Mouse (Mus musculus): ENCODE data around the gene Gsdmc4. TPM values are rescaled to one million over a fixed set of nuclear protein-coding genes. Genes with fewer than 3 reads are reported as not detected.
"Not testable (repeated sequence)": the region's sequence is repeated elsewhere in the genome, so short reads cannot be mapped to it uniquely, and the experiment has no call there.

Gsdmc4 gene
- not detected in 2 replicates for polyA plus RNA-seq (2015; fragmentation: Nextera tagmentation; extraction: Ambion mirVana)

- H3K4me3 ChIP-seq; ATAC-seq (replicated peaks); H3K9ac ChIP-seq (replicated peaks); H3K4me1 ChIP-seq; H3K36me3 ChIP-seq; H3K27ac ChIP-seq (replicated peaks); H3K4me2 ChIP-seq (replicated peaks); H3K9me3 ChIP-seq; H3K27me3 ChIP-seq: not testable (repeated sequence)
- 83% methylated on average over 2 of the region's 2 CpGs for WGBS
These were observed at the start of gene Gsdmc4 for GRCm38 (mm10) chr15:63912197-63912596. Gene Gsdmc4, minus strand, starts transcription at chr15:63912297.

GRCm38 (mm10) chr15:63960542-63960941, 48.4 kb upstream of the Gsdmc4 start:
- Histone ChIP-seq H3K9ac (replicated peaks) (no peak overlapping the region), H3K4me1 (no peaks in the 10 kb centered on the region), H3K4me2 (replicated peaks) (no peak overlapping the region), H3K27me3 (no peaks in the 10 kb centered on the region), H3K36me3 (no peaks in the 10 kb centered on the region), H3K4me3 (no peak overlapping the region), H3K27ac (replicated peaks) (no peak overlapping the region), H3K9me3 (no peaks in the 10 kb centered on the region)
- no peak for ATAC-seq (replicated peaks)
- 93% methylated on average over 2 of the region's 2 CpGs for WGBS

DNA sequence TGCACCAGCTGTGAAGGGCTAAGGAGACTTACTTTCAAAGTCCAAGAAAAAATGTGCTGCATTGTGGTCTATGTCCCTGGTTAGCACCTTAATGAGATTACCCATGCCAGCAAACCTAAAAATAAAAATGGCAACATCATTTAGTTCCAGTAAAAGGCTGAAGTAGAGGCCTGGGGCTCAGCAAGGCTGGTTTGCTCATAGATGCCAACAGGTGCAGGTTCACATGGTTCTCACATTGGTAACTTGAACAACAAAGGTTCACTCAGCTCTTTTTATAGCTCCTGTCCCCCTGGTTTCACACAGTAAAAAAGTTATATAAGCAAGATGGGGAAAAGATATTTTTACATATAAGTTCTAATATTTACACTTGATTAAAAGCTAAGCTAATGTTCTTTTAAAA, 45.5 kb upstream of the Gsdmc4 start:
- H3K27me3 ChIP-seq, result no peaks in the 10 kb centered on the region
- H3K9me3 ChIP-seq, result no peaks in the 10 kb centered on the region
- H3K4me1 ChIP-seq, result no peaks in the 10 kb centered on the region
- no peak overlapping the region for H3K4me3 ChIP-seq
- H3K27ac ChIP-seq (replicated peaks), result no peak overlapping the region
- ATAC-seq (replicated peaks), result no peak
- H3K9ac ChIP-seq (replicated peaks), result no peak overlapping the region
- H3K36me3 ChIP-seq, result no peaks in the 10 kb centered on the region
- H3K4me2 ChIP-seq (replicated peaks), result no peak overlapping the region

GRCm38 (mm10) chr15:63953256-63953655, 41.2 kb upstream of the Gsdmc4 start:
- H3K4me3 ChIP-seq, result no peak overlapping the region
- 59% methylated on average over 4 of the region's 4 CpGs for WGBS
- H3K27me3 ChIP-seq, result no peaks in the 10 kb centered on the region
- H3K9ac ChIP-seq (replicated peaks), result no peak overlapping the region
- no peak overlapping the region for H3K4me2 ChIP-seq (replicated peaks)
- no peak for ATAC-seq (replicated peaks)
- no peaks in the 10 kb centered on the region for H3K9me3 ChIP-seq
- no peaks in the 10 kb centered on the region for H3K4me1 ChIP-seq
- no peak overlapping the region for H3K27ac ChIP-seq (replicated peaks)
- H3K36me3 ChIP-seq, result no peaks in the 10 kb centered on the region

- Histone ChIP-seq H3K36me3 (peaks cover 32% of the 10 kb centered on the region), H3K27ac (replicated peaks) (no peak overlapping the region), H3K27me3 (no peaks in the 10 kb centered on the region), H3K9ac (replicated peaks) (no peak overlapping the region), H3K4me3 (no peak overlapping the region), H3K4me1 (no peaks in the 10 kb centered on the region), H3K4me2 (replicated peaks) (no peak overlapping the region), H3K9me3 (no peaks in the 10 kb centered on the region)
- WGBS, result 92% methylated on average over 1 of the region's 1 CpGs
- ATAC-seq (replicated peaks), result no peak
These were observed 29.1 kb upstream of the Gsdmc4 start for GRCm38 (mm10) chr15:63941221-63941620.

DNA sequence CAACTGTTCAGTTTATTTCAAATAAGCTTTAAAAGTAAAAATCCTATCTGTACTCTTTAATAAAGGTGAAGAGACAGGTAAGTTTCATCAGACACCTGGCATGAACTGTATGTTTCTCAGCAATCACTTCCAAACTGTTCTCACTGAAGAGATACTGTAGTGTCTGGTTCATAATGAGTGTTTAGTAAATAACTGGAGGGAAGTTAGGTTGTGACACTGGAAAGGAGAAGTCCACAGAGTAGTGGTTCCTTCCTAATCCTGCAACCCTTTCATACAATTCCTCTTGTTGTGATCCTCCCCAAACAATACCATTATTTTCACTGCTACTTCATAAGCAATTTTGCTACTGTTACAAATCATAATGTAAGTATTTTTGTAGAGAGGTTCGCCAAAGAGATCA, 20.6 kb upstream of the Gsdmc4 start:
- H3K36me3 ChIP-seq, result peaks cover 39% of the 10 kb centered on the region
- H3K4me1 ChIP-seq, result no peaks in the 10 kb centered on the region
- H3K9me3 ChIP-seq, result no peaks in the 10 kb centered on the region
- no peak overlapping the region for H3K9ac ChIP-seq (replicated peaks)
- H3K27me3 ChIP-seq, result no peaks in the 10 kb centered on the region
- no peak overlapping the region for H3K4me2 ChIP-seq (replicated peaks)
- no peak for ATAC-seq (replicated peaks)
- no peak overlapping the region for H3K27ac ChIP-seq (replicated peaks)
- H3K4me3 ChIP-seq, result no peak overlapping the region
- WGBS, result 95% methylated on average over 1 of the region's 1 CpGs

DNA sequence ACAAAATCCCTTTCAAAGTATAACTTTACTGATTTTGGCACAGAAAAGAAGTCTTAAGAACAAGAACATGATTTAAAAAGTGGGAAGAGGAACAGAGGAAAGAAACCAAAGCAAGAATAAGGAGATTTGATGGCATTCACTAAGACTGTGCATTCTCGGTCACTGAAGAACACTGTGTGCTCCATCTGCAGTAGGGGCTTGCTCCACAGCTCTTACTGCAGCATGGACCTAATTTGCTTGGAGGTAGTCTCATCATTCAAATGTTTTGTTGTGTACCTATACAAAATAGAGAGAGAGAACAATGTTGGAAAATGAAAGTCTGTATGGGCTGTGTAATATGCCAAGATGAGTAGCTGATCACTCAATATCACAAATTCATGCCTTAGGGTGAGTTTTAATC, 19.3 kb upstream of the Gsdmc4 start:
- no peaks in the 10 kb centered on the region for H3K4me1 ChIP-seq
- no peaks in the 10 kb centered on the region for H3K27me3 ChIP-seq
- H3K9me3 ChIP-seq, result no peaks in the 10 kb centered on the region
- H3K27ac ChIP-seq (replicated peaks), result no peak overlapping the region
- 90% methylated on average over 1 of the region's 1 CpGs for WGBS
- H3K9ac ChIP-seq (replicated peaks), result no peak overlapping the region
- H3K4me2 ChIP-seq (replicated peaks), result no peak overlapping the region
- H3K36me3 ChIP-seq, result peaks cover 34% of the 10 kb centered on the region
- H3K4me3 ChIP-seq, result no peak overlapping the region
- ATAC-seq (replicated peaks), result no peak

- ATAC-seq (replicated peaks), result no peak
These were observed 18.3 kb upstream of the Gsdmc4 start for GRCm38 (mm10) chr15:63930107-63931041.

DNA sequence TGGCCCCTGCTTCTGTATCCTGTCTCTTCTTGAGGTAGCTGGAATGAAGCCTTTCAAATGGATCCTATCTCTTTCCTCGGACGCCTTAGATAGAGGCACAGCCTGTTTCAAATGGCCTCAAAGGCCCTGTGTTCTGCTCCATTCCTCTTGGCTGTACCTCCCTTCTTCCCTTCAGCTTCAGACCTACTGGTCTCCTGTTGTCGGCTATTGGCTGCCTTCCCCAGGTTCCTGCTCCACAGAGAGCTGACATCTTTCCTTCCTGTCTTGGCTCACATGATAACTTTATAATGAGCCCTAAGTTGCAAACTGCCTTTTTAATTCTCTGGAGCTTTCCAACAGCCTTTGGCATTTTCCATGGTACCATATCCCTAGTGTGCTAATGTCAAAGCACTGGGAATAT, 14.1 kb upstream of the Gsdmc4 start:
- Histone ChIP-seq H3K9me3 (no peaks in the 10 kb centered on the region), H3K4me2 (replicated peaks) (no peak overlapping the region), H3K27ac (replicated peaks) (no peak overlapping the region), H3K9ac (replicated peaks) (no peak overlapping the region), H3K36me3 (peaks cover 19% of the 10 kb centered on the region), H3K4me1 (no peaks in the 10 kb centered on the region), H3K4me3 (no peak overlapping the region), H3K27me3 (no peaks in the 10 kb centered on the region)
- 92% methylated on average over 3 of the region's 3 CpGs for WGBS
- ATAC-seq (replicated peaks), result no peak

More at GRCm38 (mm10) chr15:63930107-63931041, 18.3 kb upstream of the Gsdmc4 start:
- H3K4me2 ChIP-seq (replicated peaks), result no peak overlapping the region
- H3K4me1 ChIP-seq, result no peaks in the 10 kb centered on the region
- WGBS, result 93% methylated on average over 18 of the region's 18 CpGs
- H3K9ac ChIP-seq (replicated peaks), result no peak overlapping the region
- peaks cover 31% of the 10 kb centered on the region for H3K36me3 ChIP-seq
- H3K4me3 ChIP-seq, result no peak overlapping the region
- H3K27ac ChIP-seq (replicated peaks), result no peak overlapping the region
- no peaks in the 10 kb centered on the region for H3K9me3 ChIP-seq
- H3K27me3 ChIP-seq, result no peaks in the 10 kb centered on the region

GRCm38 (mm10) chr15:63924484-63924883, 12.4 kb upstream of the Gsdmc4 start:
- Histone ChIP-seq H3K4me3 (no peak overlapping the region), H3K9me3 (no peaks in the 10 kb centered on the region), H3K4me1 (no peaks in the 10 kb centered on the region), H3K36me3 (peaks cover 8% of the 10 kb centered on the region), H3K9ac (replicated peaks) (no peak overlapping the region), H3K4me2 (replicated peaks) (no peak overlapping the region), H3K27me3 (no peaks in the 10 kb centered on the region), H3K27ac (replicated peaks) (no peak overlapping the region)
- 98% methylated on average over 1 of the region's 1 CpGs for WGBS
- 0 out of 2 replicates have a peak, but pooled peaks have one; percentile 9 for ATAC-seq (replicated peaks)

DNA sequence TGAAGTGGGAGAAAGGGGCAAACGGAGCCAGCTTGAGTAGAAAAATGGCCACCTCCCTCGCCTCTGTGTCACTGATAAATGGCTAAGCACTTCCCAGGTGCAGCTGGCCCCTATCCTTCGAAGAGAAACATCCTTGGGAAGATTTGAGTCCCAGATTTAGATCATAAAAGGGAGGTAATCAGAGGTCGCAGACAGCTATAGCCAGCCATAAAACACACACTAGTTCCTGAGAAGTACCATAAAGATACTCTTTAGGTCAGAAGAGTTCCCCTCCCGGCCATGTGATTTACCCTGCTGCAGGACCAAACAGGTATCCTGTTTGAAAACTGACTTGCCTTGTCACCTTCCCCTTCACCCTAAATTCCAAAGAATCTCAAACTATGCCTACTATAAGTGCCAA, 9.5 kb upstream of the Gsdmc4 start:
- not testable (repeated sequence) for ATAC-seq (replicated peaks); H3K27me3 ChIP-seq; H3K36me3 ChIP-seq; H3K9ac ChIP-seq (replicated peaks); H3K27ac ChIP-seq (replicated peaks); H3K9me3 ChIP-seq; H3K4me1 ChIP-seq; H3K4me3 ChIP-seq; H3K4me2 ChIP-seq (replicated peaks)
- WGBS, result 100% methylated on average over 2 of the region's 5 CpGs

DNA sequence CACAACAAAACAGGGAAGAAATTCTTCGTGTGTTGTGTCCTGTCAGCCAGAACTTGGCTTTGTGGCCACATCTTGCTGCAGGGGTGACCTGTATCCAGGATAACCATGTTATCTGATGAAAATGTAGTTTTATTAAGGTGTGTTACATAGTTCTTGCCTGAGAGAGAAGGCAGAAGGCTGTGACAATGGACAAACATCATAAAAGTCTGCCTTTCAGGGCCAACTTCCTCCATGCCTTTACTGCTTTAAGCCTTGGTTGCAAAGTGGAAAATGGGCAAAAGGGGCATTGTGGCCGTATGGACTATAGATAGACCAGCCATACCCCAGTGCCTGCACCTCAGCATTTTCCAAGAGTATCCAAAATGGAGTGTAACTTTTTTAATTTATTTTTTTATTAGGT, 7.6 kb upstream of the Gsdmc4 start:
- H3K9me3 ChIP-seq; ATAC-seq (replicated peaks); H3K4me1 ChIP-seq; H3K27me3 ChIP-seq; H3K4me2 ChIP-seq (replicated peaks); H3K36me3 ChIP-seq; H3K27ac ChIP-seq (replicated peaks); H3K4me3 ChIP-seq; H3K9ac ChIP-seq (replicated peaks): not testable (repeated sequence)
- 86% methylated on average over 2 of the region's 2 CpGs for WGBS

GRCm38 (mm10) chr15:63916584-63916983, 4.5 kb upstream of the Gsdmc4 start:
- not testable (repeated sequence) for H3K9me3 ChIP-seq; H3K27me3 ChIP-seq; ATAC-seq (replicated peaks); H3K4me1 ChIP-seq; H3K4me2 ChIP-seq (replicated peaks); H3K27ac ChIP-seq (replicated peaks); H3K4me3 ChIP-seq; H3K36me3 ChIP-seq; H3K9ac ChIP-seq (replicated peaks)
- WGBS, result 92% methylated on average over 4 of the region's 4 CpGs
